Mouse (Mus musculus) cerebellum, adult 9-10 months (tissue): ENCODE measurements around the gene Slc22a7.

Experiments used
- DNase-seq: peaks from one replicate; pipeline ENCODE4 v3.0.0; 2022

Slc22a7 gene

DNA sequence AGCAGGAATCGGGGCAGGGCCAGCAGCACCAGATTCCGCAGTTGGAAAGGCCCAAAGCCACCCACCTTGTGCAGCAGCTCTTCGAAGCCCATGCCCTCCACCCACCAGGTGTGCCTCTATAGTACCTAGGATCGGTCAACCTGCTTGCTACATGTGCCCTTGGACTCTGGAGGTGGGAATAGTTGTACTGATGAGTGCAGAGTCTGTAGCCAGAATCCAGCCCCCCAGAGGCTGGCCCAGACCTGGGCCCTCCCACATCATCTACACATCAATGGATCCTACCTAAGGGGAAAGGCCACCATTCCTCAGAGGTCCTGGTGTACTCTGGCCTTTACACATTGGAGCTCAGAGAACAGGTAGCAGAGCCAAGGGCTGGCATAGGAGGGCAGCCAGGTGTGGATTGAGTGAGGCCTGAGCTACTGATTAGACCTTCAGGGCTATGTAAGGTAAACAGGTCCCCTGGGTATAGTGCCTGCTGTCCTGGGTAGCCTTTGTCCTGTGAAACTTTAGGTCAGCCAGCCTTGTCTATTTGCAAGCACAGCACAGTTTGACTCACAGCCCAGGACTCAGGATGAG, at the start of gene Slc22a7:
TSS of gene Slc22a7 (minus strand) at position 160 of the 576 bp plus-strand sequence.
- DNase-seq = no peak

DNA sequence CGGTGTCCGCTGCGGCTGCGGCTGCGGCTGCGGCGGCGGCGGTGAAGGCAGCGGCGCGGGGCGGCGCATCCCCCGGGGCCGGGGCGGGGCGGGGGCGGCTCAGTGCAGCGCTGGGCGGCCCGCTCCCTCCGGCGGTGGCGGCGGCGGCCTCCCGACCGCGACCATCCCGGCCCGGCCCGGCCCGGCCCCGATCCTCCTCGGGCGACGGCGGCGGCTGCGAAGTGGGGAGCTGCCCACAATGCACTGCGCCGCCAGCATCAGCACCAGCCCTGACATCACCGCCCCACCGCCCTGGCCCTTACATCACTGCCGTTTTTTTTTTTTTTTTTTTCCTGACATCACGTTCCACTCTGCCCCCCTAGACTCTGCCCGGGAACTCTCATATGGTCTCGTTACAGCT, 49.2 kb upstream of the Slc22a7 start, which contains the start of gene Ttbk1:
TSS of gene Ttbk1 (minus strand) at position 245 of the 400 bp plus-strand sequence.
- DNase-seq = peak; percentile 71

- no peak for DNase-seq
Measured at GRCm38 (mm10) chr17:46486995-46487394, 48.7 kb upstream of the Slc22a7 start.

DNA sequence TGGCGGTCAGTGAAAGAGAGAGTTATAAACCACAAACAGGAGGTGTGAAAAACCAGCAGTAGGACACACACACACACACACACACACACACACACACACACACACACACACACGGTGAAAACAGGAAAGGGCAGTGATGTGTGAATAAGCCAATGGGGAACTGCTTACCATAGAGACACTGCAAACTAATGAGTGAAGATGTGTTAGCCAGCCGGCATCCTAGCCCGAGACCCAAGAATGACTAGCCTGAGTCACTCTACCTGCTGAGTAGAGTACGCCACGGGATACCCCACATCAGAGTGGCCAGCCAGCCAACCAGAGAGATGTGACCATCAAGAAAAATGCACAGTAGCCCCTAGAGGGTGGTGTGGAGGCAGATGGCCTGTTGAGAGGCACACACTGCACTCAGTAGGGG, 46.2 kb upstream of the Slc22a7 start:
- DNase-seq = peak; percentile 72

GRCm38 (mm10) chr17:46484021-46484431, 45.8 kb upstream of the Slc22a7 start:
- DNase-seq = peak; percentile 66

- peak; percentile 84 for DNase-seq
Measured at GRCm38 (mm10) chr17:46483561-46484001, 45.3 kb upstream of the Slc22a7 start.

GRCm38 (mm10) chr17:46477286-46477685, 39.0 kb upstream of the Slc22a7 start:
- DNase-seq = no peak

- no peak for DNase-seq
Measured at GRCm38 (mm10) chr17:46476601-46477000, 38.3 kb upstream of the Slc22a7 start.

GRCm38 (mm10) chr17:46467830-46468229, 29.6 kb upstream of the Slc22a7 start:
- peak; percentile 73 for DNase-seq

DNA sequence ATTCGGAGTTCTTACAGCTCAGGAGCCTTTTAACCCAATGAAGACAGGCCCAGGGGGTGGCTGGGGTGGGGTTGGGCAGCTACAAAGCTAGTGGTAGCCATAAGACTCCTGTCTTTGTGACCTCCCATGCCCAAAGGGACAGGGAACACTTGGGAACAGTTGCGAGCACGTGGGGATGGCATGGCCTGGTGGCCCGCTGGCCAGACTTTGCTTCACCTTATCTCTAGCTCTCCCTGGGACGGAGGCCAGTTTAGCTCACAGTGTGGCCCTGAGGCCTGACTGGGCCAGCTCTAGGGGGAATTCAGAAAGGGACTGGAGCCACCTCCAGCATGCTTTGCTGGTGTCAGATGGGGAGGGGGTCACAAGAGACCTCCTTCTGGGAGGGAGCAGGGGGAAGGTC, 24.0 kb upstream of the Slc22a7 start:
- DNase-seq = no peak

DNA sequence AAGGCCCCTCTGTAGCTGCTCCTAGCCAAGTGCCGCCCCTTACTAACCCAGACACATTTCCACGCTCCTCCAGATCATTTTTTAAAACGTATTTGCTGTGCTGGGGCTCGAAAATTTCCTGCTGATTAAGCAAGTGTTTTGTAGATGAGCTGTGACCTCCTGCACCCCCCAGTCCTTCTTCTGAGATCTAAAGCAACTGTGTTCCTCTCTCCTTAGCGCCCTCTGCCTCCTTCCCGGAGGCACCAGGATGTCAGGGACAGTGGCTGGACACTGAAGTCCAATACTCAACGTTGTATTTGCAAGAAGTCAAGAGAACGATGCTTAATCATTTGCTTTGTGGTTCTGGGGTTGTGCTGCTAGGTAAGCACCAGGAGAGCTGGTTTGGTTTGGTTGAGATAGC, 23.1 kb upstream of the Slc22a7 start:
- DNase-seq = no peak

DNA sequence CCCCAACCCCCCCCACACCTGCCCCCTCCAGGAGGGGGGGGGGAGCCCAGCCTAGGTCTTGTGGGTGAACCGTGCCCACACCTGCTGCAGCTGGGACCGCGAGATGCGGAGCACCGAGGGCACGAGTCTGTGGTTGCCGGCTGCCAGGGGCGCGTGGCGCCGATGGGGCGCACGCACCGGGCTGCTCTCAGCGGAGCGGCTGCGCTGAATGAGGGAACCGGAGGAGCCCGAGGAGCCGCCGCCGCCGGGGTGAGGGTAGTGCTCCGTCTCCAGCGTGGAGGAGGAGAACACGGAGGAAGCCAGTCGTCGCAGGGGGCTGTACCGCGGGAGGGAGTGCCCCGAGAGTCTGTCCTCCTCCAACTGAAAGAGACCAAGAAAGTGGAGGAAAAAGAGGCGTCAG, 22.4 kb upstream of the Slc22a7 start:
- DNase-seq = no peak

DNA sequence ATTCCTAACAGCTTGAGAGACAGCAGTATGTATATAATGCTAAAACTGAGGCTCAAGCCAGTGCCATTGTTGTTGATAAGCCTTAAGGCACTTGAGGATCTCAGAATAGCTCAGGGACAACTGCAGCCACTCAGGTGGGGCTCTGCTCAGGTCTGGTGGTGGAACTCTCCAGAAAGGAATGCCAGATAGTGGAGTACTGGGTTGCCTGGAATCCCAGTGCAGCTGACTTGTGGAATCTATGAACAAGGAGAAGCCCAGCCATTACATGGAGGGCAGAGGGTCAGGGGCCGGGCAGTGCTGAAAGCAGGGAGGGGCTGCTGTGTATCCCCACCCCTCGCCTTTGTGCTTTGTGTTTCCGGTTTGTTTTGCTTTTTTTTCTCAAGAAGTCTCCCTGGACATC, 20.2 kb upstream of the Slc22a7 start:
- DNase-seq = no peak

DNA sequence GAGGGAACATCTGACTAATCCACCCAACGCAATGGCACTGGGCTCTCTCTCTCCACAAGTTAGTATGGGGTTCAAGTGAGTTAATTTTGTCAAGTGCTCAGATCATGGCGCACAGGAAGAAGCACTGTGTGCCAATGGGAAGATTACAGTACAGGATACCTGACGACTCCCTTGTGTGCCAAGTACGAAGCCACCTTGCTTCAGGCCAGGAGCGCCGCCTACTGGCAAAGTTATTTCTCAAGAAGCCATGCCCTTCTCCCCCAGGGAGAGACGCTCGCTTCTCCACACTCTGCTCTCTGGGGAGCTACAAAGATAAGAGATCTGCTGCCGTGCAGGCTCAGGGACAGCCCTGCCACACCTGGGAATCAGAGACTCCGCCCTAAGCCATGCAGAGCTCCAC, 19.5 kb upstream of the Slc22a7 start:
- DNase-seq = peak; percentile 58

GRCm38 (mm10) chr17:46455110-46455691, 16.9 kb upstream of the Slc22a7 start:
- DNase-seq = no peak

DNA sequence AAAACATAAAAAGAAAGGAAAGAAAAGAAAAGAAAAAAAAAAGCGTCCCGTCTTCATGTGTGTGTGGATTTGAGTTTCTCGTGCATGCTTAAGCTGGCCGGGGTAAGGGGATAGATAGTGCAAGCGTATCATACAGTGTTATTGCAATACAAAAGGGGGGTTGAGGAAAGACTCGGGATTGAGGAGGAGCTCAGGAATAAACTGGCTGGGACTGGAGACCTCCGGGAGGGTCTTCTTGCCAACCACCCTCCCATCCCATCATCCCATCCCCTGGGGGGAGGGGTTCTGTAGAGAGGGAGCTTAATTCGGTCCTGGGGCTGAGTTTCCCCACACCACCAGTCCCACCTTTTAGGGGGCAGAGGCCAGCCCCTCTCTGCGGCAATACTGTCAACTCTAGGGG, 16.3 kb upstream of the Slc22a7 start:
- DNase-seq = no peak

DNA sequence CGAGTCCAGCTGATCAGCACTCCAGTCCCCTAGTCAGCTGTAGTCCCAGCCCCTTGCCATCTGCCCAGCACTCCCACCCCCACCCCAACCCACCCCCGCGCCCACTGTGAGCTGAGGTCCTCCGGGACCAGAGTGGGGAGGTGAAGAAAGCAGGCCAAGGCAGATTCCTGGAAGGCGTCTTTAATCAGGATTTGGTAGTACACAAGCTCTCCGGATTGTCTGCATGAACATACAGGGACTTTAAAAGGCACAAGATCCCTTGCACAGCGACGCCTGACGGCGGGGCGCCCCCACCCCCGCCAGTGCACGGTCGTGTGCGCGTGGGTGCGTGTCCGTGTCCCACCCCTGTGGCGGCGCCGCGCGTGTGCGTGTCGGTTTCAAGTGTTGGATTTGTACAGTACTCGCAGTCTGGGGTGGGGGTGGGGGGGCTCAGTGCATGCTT, 15.7 kb upstream of the Slc22a7 start:
- DNase-seq = no peak

DNA sequence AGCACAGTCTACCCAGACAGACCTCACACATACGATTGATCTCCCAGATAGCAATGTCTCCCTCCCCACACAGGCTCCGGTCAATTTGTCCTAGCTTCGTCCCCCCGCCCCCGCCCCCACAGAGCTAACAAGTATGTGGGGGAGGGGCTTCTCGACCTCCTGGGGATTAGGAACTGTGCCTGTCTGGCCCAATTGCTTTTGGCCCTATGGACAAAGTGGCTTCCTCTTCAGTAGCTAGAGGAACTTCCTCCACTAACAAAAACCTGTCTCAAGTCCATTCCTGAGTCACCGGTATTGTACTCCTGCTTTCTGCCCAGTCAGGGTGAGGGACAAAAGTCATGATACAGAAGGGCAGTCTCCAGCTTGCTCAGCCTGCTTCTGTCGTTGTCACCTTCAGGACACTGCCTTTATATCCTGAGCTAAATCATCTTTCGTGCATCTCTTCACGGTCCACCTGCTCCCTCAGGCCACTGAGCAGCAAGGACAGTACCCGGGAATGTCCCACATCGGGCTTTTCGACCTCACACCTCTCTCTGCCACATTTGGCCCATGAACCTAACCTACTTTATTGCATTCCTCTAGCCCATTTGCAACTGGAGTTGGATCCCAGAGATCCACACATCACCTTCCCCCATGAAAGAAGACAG, 15.2 kb upstream of the Slc22a7 start:
- DNase-seq = no peak

GRCm38 (mm10) chr17:46452683-46453082, 14.4 kb upstream of the Slc22a7 start:
- DNase-seq = no peak

DNA sequence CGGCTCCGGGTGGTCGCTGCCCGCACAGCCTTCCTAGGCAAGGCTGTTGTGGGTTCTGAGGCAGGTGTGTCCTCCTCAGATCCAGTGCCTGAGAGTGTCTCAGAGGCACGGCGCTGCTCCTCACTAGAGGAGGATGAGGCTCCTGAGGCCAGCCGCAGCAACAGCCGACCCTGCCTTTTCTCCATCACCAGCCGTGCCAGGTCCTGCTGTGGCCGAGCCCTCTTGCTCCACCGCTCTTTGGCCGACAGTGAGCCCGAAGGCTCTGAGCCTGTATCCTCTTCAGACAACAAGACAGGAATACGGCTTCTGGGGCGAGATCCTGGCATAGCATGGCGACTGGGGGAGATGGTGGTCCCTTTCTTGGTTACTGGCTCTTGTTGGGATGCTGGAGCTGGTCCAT, 8.0 kb upstream of the Slc22a7 start:
- DNase-seq = no peak

GRCm38 (mm10) chr17:46444839-46445579, 6.8 kb upstream of the Slc22a7 start:
- DNase-seq = no peak

DNA sequence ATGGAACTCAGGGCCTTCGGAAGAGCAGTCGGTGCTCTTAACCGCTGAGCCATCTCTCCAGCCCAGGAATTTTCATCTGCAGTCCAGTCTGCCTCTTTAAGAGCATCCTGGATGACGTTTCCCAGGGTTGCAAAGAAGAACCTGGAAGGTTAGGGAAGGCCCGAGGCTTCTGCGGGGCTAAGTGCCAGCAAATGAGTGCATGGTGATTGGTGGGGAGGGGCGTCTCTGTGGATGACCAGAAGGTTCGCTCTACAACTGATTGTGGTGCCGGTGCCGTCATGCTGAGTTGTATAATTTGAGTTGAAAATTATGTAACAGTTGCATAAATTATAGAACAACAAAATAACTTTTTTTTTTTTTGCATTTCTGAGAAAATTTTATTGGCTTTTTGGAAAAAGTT, 919 bp upstream of the Slc22a7 start:
- DNase-seq = no peak

GRCm38 (mm10) chr17:46436672-46437366, 1.4 kb downstream of the Slc22a7 start:
- DNase-seq = peak; percentile 60
